Mouse (Mus musculus) small intestine, adult 2 months (tissue): Measurements from ENCODE around the gene Stab2.

ENCODE experiments used
- CTCF ChIP-seq: fragments of 200-500 bp; IDR thresholded peaks from 2 replicates; pipeline ENCODE4 v1.5.1; 2012; ENCODE audit warnings: low read depth, mild to moderate bottlenecking, control low read depth, inconsistent platforms, low read length, moderate library complexity, mixed read lengths; ENCODE audit not compliant: insufficient replicate concordance, insufficient read length; ENCODE audit errors: extremely low read depth
- POLR2A ChIP-seq: fragments of 200-500 bp; IDR thresholded peaks from 2 replicates; pipeline ENCODE4 v1.6.1; 2012; ENCODE audit warnings: low read depth, mild to moderate bottlenecking, control low read depth, inconsistent platforms, low read length, moderate library complexity

DNA sequence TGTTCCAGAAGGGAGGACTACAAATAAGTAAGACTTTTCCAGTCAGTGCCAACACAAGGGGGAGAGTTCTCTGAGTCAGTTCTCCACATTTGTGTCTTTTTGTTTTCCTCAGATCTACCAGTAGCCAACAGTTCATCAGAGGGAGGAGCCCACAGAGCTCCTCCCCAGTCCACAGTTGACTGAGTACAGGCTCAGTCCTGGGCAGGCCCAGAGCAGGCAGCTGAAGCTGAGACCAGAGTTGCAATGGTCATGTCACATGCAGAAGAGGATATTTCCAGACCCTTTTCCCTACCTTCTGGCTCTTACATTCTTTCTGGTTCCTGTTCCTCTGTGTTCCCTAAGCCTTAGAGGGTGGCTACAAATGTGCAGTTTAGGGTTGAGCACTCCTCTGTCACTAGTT lies 118.4 kb downstream of the Stab2 start:
- TF ChIP-seq CTCF (no peak), POLR2A (no peak)
